Mouse (Mus musculus) cortical plate, adult 2 months (tissue): ENCODE results near the gene Olfr1426.

Source experiments
- CTCF ChIP-seq: fragments of 200-500 bp; IDR thresholded peaks from 2 replicates; pipeline ENCODE4 v1.5.1; 2011; ENCODE audit warnings: mild to moderate bottlenecking, control low read depth, low read length; ENCODE audit not compliant: insufficient read depth; ENCODE audit errors: extremely low read depth
- POLR2A ChIP-seq: fragments of 200-500 bp; IDR thresholded peaks from 2 replicates; pipeline ENCODE4 v1.6.1; 2011; ENCODE audit warnings: mild to moderate bottlenecking, low read length, control low read depth; ENCODE audit not compliant: insufficient read depth; ENCODE audit errors: extremely low read depth

DNA sequence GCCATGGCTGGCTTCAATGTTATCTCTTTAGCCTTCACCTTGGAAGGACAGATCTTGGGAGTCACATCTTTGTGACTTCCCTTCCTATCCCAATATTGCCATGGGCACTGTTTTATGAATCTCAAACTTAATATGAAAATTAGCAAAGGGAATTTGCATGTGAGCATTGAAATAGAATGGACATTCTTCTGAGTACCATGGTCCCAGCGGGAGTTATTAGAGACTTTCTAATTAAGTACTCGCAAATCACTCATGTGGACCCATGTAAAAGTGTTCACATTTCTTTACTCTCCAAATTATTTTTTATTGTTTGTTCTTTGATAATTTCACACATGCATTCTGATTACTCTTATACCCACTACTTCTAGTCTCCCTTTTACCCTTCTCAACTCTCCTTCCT lies 11.4 kb upstream of the Olfr1426 start, which contains the start of gene Olfr1427:
- no peak for TF ChIP-seq POLR2A
- no peak for TF ChIP-seq CTCF
